17 mouse cellular contexts compared by ENCODE assay signal in the genomic region with DNA sequence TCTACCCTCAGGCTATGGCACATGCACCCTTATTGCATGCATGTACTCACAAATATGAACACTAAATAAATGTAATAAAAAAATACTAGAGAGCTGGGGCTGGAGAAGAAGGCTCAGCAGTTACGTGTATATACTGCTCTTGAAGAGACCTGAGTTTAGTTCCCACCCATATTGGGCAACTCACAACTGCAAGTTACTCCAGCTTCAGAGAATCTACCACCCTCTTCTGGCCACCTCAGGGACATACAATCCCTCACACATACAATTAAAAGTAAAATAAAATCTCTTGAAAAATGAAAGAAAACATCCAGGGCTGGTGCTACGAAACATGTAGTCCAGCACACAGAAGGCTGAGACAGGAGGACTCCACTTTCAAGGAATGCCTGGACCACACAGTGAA. TPM values are rescaled to one million over a fixed set of nuclear protein-coding genes. Genes with fewer than 3 reads are reported as not detected.
A peak's percentile ranks its signal among the peaks of the same experiment; 100 is the strongest.
DNase-seq lines count a peak whose midpoint lies in the region; ATAC-seq and TF ChIP-seq lines count a peak whose summit lies in the region.
"Had no signal": no experiment of that assay in that cellular context is flagged by ENCODE, and none has a peak within 500 bp of the region (broad histone marks: within the 10 kb centered on the region; RNA-seq: fewer than 3 reads in every experiment).

No protein-coding gene starts in this region.

- no peak overlapping the region for H3K27ac ChIP-seq in heart, adult 2 months
- H3K27ac ChIP-seq in stomach, postnatal 0 days (replicated peaks) = no peak overlapping the region
- H3K27ac ChIP-seq: embryonic facial prominence, embryonic 15.5 days; limb, embryonic 15.5 days had no signal

- no peak overlapping the region for H3K4me2 ChIP-seq in stomach, postnatal 0 days (replicated peaks; ENCODE audit: low read depth)
- H3K4me2 ChIP-seq: embryonic facial prominence, embryonic 15.5 days; limb, embryonic 15.5 days; midbrain, embryonic 11.5 days had no signal

- peak; percentile 32; the same call in 1 of the 2 replicates for TF ChIP-seq CTCF in heart, adult 2 months (IDR thresholded peaks at IDR 0.05)
- peak; percentile 7; the same call in 1 of the 2 replicates for TF ChIP-seq CTCF in brain, embryonic 14.5 days (IDR thresholded peaks at IDR 0.05; ENCODE audit: borderline replicate concordance, extremely low read depth, insufficient read depth, insufficient read length)
- TF ChIP-seq CTCF in stomach, postnatal 0 days (IDR thresholded peaks at IDR 0.05; ENCODE audit: low read depth) = peak; percentile 65

- 72% methylated on average over 2 of the region's 2 CpGs for WGBS in heart, adult 2 months
- 59% methylated on average over 2 of the region's 2 CpGs for WGBS in stomach, postnatal 0 days

- no peak overlapping the region for H3K9ac ChIP-seq in heart, adult 2 months (ENCODE audit: low read depth, low read length)
- no peak overlapping the region for H3K9ac ChIP-seq in stomach, postnatal 0 days (ENCODE audit: low read length)
- H3K9ac ChIP-seq: embryonic facial prominence, embryonic 15.5 days; limb, embryonic 15.5 days had no signal

- ATAC-seq in stomach, postnatal 0 days (ENCODE audit: low FRiP score, low TSS enrichment) = no peak

- no peaks in the 10 kb centered on the region for H3K79me2 ChIP-seq in heart, adult 2 months (replicated peaks; ENCODE audit: control insufficient read depth, insufficient read depth, low read length)

- DNase-seq in heart, adult 2 months = no peak
- DNase-seq in heart, postnatal 4 days = no peak
- DNase-seq in thymus, postnatal 0 days (ENCODE audit: low spot score) = peak; percentile 35
- no peak for DNase-seq in thymus, postnatal 25 days
- peak; percentile 33 for DNase-seq in brain, embryonic 14.5 days (ENCODE audit: low read depth)
- no peak for DNase-seq in stomach, postnatal 0 days (ENCODE audit: low spot score)
- no peak for DNase-seq in kidney, postnatal 4 days
- DNase-seq in urinary bladder, postnatal 25 days (ENCODE audit: low spot score) = no peak
- DNase-seq: adrenal gland, postnatal 14 days; cerebellum, adult 9-10 months; layer of hippocampus, adult 9-11 months; spleen, adult 18-20 months had no signal

- TF ChIP-seq EP300 in heart, adult 2 months (IDR thresholded peaks at IDR 0.05; ENCODE audit: insufficient read depth, low read depth, low read length) = no peak
- TF ChIP-seq EP300 in stomach, postnatal 0 days (optimal IDR thresholded peaks at IDR 0.05) = no peak

- H3K27me3 ChIP-seq in heart, adult 2 months (ENCODE audit: control insufficient read depth, insufficient read depth, low read length) = no peaks in the 10 kb centered on the region
- no peaks in the 10 kb centered on the region for H3K27me3 ChIP-seq in stomach, postnatal 0 days (ENCODE audit: control insufficient read depth, insufficient read depth, low read length)
- H3K27me3 ChIP-seq: embryonic facial prominence, embryonic 15.5 days; limb, embryonic 15.5 days had no signal

- no peaks in the 10 kb centered on the region for H3K4me1 ChIP-seq in heart, adult 2 months (ENCODE audit: control insufficient read depth, insufficient read depth, low read length)
- H3K4me1 ChIP-seq in stomach, postnatal 0 days (replicated peaks; ENCODE audit: control insufficient read depth, insufficient read depth) = no peaks in the 10 kb centered on the region
- H3K4me1 ChIP-seq: embryonic facial prominence, embryonic 15.5 days; limb, embryonic 15.5 days had no signal

- no peak overlapping the region for H3K4me3 ChIP-seq in heart, adult 2 months
- no peak overlapping the region for H3K4me3 ChIP-seq in stomach, postnatal 0 days (ENCODE audit: low read depth, low read length)
- H3K4me3 ChIP-seq: embryonic facial prominence, embryonic 15.5 days; limb, embryonic 15.5 days had no signal

- no peaks in the 10 kb centered on the region for H3K9me3 ChIP-seq in stomach, postnatal 0 days (ENCODE audit: control insufficient read depth, low read length)
- H3K9me3 ChIP-seq: embryonic facial prominence, embryonic 15.5 days; limb, embryonic 15.5 days had no signal

- intact Hi-C loops in heart, adult 2 months (cut with DNase I) = no loop called here

- peaks cover under 1% of the 10 kb centered on the region; the same call in 1 of the 2 replicates for H3K36me3 ChIP-seq in heart, adult 2 months (ENCODE audit: control insufficient read depth, insufficient read depth, low read length)
- H3K36me3 ChIP-seq in stomach, postnatal 0 days (ENCODE audit: control insufficient read depth, insufficient read depth, low read length) = peaks cover 4% of the 10 kb centered on the region

- TF ChIP-seq POLR2A in heart, adult 2 months (IDR thresholded peaks at IDR 0.05; ENCODE audit: insufficient read depth, low read depth, low read length) = no peak
- TF ChIP-seq POLR2A in brain, embryonic 14.5 days (IDR thresholded peaks at IDR 0.05; ENCODE audit: borderline replicate concordance, extremely low read depth, insufficient read depth, insufficient read length, poor library complexity, severe bottlenecking) = no peak

RNA-seq across cellular contexts. Expression of gene Upk1a, which starts 1.8 kb away (rescaled TPM):
- total RNA-seq in heart, adult 2 months (2021) = under 1 TPM in 1 of 2 experiments, not detected in 1; 0.36 TPM
- polyA plus RNA-seq in heart, adult 2 months (2012; rRNA removed) = 2.8 and 4.8 TPM in 2 replicates
- total RNA-seq in heart, postnatal 4 days (2021) = under 1 TPM; 0.62 to 0.86 TPM
- 0.75 and 0.90 TPM in 2 replicates for polyA plus RNA-seq in thymus, postnatal 0 days (2015; fragmentation: Nextera tagmentation; extraction: Ambion mirVana)
- polyA plus RNA-seq in brain, embryonic 14.5 days (2012; rRNA removed) = 2.7 and 3.9 TPM in 2 replicates
- 0.71 and 0.92 TPM in 2 replicates for polyA plus RNA-seq in stomach, postnatal 0 days (2015; fragmentation: Nextera tagmentation; extraction: Ambion mirVana)
- total RNA-seq: neutrophil, adult 5-6 weeks had no signal

RNA-seq across cellular contexts. Expression of gene Cox6b1, which starts 11.5 kb away (rescaled TPM):
- 1,000 to 10,000 TPM; 4,061 to 4,696 TPM for total RNA-seq in heart, adult 2 months (2021)
- polyA plus RNA-seq in heart, adult 2 months (2012; rRNA removed) = 1,860 and 2,330 TPM in 2 replicates
- total RNA-seq in heart, postnatal 4 days (2021) = 1,000 to 10,000 TPM; 2,883 to 3,014 TPM
- polyA plus RNA-seq in thymus, postnatal 0 days (2015; fragmentation: Nextera tagmentation; extraction: Ambion mirVana) = 989 and 1,078 TPM in 2 replicates
- 823 and 962 TPM in 2 replicates for polyA plus RNA-seq in brain, embryonic 14.5 days (2012; rRNA removed)
- 1,340 and 1,422 TPM in 2 replicates for polyA plus RNA-seq in stomach, postnatal 0 days (2015; fragmentation: Nextera tagmentation; extraction: Ambion mirVana)

RNA-seq across cellular contexts. Expression of gene Zbtb32, which starts 15.7 kb away (rescaled TPM):
- total RNA-seq in heart, adult 2 months (2021) = under 1 TPM in 1 of 2 experiments, not detected in 1; 0.11 TPM
- 0.20 and 0.64 TPM in 2 replicates for polyA plus RNA-seq in heart, adult 2 months (2012; rRNA removed)
- not detected for total RNA-seq in heart, postnatal 4 days (2021)
- 0.31 and 0.32 TPM in 2 replicates for polyA plus RNA-seq in thymus, postnatal 0 days (2015; fragmentation: Nextera tagmentation; extraction: Ambion mirVana)
- polyA plus RNA-seq in brain, embryonic 14.5 days (2012; rRNA removed) = 0.37 and 0.47 TPM in 2 replicates
- 1.6 and 1.8 TPM in 2 replicates for polyA plus RNA-seq in stomach, postnatal 0 days (2015; fragmentation: Nextera tagmentation; extraction: Ambion mirVana)
- polyA plus RNA-seq: frontal cortex, adult 2 months had no signal

RNA-seq across cellular contexts. Expression of gene Etv2, which starts 21.2 kb away (rescaled TPM):
- total RNA-seq in heart, adult 2 months (2021) = not detected
- polyA plus RNA-seq in heart, adult 2 months (2012; rRNA removed) = not detected in 2 replicates
- total RNA-seq in heart, postnatal 4 days (2021) = not detected
- polyA plus RNA-seq in thymus, postnatal 0 days (2015; fragmentation: Nextera tagmentation; extraction: Ambion mirVana) = not detected in 2 replicates
- polyA plus RNA-seq in brain, embryonic 14.5 days (2012; rRNA removed) = not detected in 2 replicates
- polyA plus RNA-seq in stomach, postnatal 0 days (2015; fragmentation: Nextera tagmentation; extraction: Ambion mirVana) = not detected in 2 replicates
- total RNA-seq: adrenal gland, postnatal 14 days; neutrophil, adult 5-6 weeks had no signal
- polyA plus RNA-seq: embryonic facial prominence, embryonic 15.5 days; frontal cortex, adult 2 months; limb, embryonic 15.5 days; midbrain, embryonic 11.5 days had no signal

RNA-seq across cellular contexts. Expression of gene Kmt2b, which starts 25.9 kb away (rescaled TPM):
- 10 to 100 TPM; 15.6 to 15.9 TPM for total RNA-seq in heart, adult 2 months (2021)
- 25.6 and 28.3 TPM in 2 replicates for polyA plus RNA-seq in heart, adult 2 months (2012; rRNA removed)
- 10 to 100 TPM; 29.5 to 35.8 TPM for total RNA-seq in heart, postnatal 4 days (2021)
- 7.2 and 9.3 TPM in 2 replicates for polyA plus RNA-seq in thymus, postnatal 0 days (2015; fragmentation: Nextera tagmentation; extraction: Ambion mirVana)
- 69.7 and 72.2 TPM in 2 replicates for polyA plus RNA-seq in brain, embryonic 14.5 days (2012; rRNA removed)
- 3.3 and 3.7 TPM in 2 replicates for polyA plus RNA-seq in stomach, postnatal 0 days (2015; fragmentation: Nextera tagmentation; extraction: Ambion mirVana)

Comparison
In these comparisons a context has a peak if more than half of its experiments do, and no peak if none do; other contexts are left out.
1. DNase-seq: peak in thymus, postnatal 0 days (single experiment) and brain, embryonic 14.5 days (single experiment); none in heart, adult 2 months (0 of 2), heart, postnatal 4 days (single experiment), thymus, postnatal 25 days (single experiment), stomach, postnatal 0 days (single experiment), kidney, postnatal 4 days (0 of 2) and urinary bladder, postnatal 25 days (single experiment).
2. CTCF ChIP-seq: peak in every context shown above with its lines; median percentile 65 in stomach, postnatal 0 days; 32 in heart, adult 2 months; 7 in brain, embryonic 14.5 days.